Mouse (Mus musculus) cortical plate, adult 2 months (tissue): ENCODE results near the gene Plekhg3.

Experiments
- CTCF ChIP-seq: fragments of 200-500 bp; IDR thresholded peaks from 2 replicates; pipeline ENCODE4 v1.5.1; 2011; ENCODE audit warnings: mild to moderate bottlenecking, control low read depth, low read length; ENCODE audit not compliant: insufficient read depth; ENCODE audit errors: extremely low read depth
- POLR2A ChIP-seq: fragments of 200-500 bp; IDR thresholded peaks from 2 replicates; pipeline ENCODE4 v1.6.1; 2011; ENCODE audit warnings: mild to moderate bottlenecking, low read length, control low read depth; ENCODE audit not compliant: insufficient read depth; ENCODE audit errors: extremely low read depth

DNA sequence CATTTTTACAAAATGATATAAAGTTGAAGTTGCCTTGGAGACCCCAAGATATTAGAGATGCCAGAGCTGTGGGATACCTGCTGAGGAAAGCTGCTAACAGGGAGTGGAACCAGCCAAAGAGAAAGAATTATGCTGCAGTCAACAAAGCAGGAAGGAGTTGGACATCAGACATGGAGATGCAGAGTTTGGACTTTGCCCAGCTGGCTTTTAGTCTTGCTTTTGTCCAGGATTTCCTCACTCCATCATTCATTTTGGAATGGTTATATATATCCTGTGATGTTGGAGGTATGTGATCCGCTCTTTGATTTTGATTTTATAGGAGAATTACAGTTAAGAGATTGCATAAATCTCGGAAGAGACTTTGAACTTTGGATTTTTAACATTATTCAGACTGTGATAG is 47.7 kb upstream of the Plekhg3 start:
- TF ChIP-seq CTCF (no peak), POLR2A (no peak)
